Mouse (Mus musculus) spleen, postnatal 14 days (tissue): ENCODE measurements at regions not wholly inside any gene's neighbourhood (a gene's known extent, or its start where the extent isn't known, plus 50 kb on each side); places are given as distances from the start of the nearest gene placed in this dataset.

ENCODE experiments used
- DNase-seq, 2 experiments: peaks; one replicate each; pipeline ENCODE4 v3.0.0; 2021 to 2022; ENCODE audit warnings: low spot score in 2 of 2

DNA sequence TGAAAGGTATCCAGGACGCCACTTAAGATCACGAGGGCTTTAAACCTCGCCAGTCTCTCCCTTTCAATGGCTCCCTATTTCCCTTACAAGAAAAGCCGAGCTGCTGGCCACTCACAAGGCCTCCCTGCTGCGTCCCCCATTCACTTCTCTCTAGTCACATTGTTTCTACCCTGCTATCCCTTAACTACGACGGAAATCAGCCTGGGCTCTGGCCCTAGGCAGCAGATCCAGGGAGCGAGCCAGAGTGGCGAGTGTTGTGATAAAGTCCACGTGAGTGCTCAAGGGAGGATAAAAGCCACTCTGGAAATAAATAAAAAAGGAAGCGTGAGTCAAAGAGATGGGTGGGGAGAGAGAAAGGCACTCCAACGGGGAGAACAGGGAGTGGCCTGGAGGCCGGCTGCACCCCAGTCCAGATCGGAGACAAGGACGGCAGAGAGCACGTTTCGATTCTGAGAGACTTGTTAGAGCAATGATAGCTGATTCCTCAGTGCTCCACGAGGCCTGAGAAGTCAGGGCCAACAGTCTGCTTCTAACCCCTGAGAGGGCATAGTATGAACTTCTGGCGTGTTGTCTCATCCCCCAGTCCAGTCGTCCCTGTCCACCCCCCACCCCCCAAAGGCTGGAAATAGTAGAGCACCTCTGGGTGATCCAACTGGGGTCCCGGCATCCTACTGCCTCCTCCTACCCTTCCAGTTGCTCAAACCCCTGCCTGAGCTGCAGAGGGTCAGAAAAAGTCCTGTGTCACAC is 84.8 kb upstream of the Calm2 start:
- no peak for DNase-seq

- no peak for DNase-seq
Measured at GRCm38 (mm10) chr17:87532158-87532545, 85.4 kb upstream of the Calm2 start.

DNA sequence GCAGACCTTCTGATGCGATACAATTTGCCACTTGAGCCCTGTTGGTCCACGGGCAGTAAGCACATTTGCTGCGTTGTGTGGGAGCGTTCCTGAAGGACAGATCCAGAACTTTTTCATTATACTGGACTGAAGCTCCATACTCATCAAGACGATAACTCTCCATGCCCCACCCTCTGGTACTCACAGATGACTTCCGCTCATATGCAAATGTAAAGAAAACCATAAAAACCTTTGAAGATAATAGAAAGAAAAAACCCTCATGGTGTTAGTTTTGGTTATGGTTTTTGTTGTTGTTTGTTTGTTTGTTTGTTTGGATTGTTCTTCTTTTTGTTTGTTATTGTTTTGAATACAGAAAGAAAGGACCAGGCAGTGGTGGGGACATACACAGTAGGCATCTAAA is 86.0 kb upstream of the Calm2 start:
- no peak for DNase-seq

- DNase-seq = no peak
Measured at GRCm38 (mm10) chr17:87549568-87549967, 86.2 kb upstream of the Epcam start.

DNA sequence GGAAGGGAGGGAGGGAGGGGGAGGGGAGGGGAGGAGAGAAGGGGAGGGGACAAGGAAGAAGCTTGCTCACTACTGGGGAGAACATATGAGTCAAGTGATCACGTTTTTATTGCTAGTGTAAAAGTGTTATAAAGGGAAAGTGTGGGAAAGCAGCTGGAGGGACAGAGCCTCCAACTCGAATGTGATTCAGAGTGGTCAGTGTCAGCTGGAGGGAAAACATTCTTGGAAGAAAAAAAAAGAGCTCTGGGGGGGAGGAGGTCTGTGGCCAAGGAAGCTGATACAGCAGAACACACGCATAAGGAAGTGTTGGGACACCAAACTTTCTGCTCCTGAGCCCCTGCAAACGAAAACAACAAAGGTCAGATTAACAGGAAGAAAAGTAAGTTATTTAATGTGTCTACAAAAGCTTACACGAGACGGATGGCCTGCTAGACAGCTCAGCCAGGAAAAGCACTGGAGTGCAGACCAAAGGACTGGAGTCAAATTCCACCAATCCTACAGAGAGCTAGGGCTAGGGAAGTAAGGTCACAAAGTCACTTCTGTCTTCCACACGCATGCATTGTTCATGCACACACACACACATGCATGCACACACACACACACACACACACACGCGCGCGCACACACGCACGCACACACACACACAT is 85.1 kb upstream of the Epcam start:
- no peak for DNase-seq

DNA sequence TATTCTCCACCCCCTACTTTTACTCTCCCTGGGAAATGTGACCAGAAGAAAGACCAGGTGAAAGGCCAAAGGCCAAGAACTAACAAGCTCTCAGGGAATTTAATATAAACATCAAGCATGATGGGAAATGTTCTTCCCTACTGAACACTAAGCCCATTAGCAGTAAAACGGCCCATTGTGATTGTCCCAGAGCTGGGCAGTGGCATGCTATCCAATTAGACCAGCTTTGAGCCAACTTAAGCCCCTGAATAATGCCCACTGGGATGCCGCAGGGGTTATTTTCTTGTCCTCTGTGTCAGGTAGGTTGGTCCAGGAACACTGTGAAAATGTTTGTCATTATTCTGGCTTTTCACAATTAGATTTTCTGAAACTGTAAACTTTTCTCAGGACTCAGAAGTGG is 81.2 kb upstream of the Epcam start:
- no peak for DNase-seq

DNA sequence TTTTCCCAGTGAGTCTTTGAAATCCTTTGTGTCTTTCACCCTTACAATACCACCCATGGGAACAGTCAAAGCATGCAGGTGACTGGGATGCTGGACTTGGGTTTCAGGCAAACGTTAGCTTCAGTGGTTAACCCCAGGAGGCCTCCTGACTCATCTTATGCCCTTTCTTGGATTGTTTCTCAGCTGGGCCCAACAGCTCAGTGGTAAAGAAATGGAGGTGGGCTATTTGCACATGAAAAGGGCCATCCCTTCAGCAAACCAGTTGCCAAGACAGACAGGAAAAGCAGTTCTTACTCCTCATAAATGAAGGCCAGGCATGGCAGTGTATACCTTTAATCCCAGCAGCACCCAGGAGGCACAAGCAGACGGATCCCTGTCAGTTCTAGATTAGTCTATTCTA is 77.4 kb upstream of the Epcam start:
- no peak for DNase-seq

DNA sequence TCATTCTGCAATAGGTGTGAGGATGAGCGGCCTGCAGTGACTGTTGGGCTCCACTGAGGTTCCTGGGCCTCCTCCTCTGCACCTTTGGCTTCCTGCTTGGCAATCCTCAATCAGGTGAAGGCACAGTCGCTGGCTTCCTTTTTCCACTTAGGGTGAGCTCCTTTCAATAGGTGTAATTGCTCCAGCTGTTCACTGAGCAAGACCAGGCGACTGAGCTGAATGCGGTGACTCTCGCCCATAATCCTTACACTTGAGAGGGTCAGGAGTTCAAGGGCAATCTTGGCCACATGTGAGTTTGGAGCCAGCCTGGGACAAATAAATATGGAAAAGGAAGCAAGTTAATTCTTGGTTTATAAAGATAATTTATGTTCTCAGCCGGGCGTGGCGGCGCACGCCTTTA is 76.1 kb upstream of the Epcam start:
- DNase-seq = no peak

GRCm38 (mm10) chr17:87560923-87561322 is 74.9 kb upstream of the Epcam start:
- no peak for DNase-seq

DNA sequence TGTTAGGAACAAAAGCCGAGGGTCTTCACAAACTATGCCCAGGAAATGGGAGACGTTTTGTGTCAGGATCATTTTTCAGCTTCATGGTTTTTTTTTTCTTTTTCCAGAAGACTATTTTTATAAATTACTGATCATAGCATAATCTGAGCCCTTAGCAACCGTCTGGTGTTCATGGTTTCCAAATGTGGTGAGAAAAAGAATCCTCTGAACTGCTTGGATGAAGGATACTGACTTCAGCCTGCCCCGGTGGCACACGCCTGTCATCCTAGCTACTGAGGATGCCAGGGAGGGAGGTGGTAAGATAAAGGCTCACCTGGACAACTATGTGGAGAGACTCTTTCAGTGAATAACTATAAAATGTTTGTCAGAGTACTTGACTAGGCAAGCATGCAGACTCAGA is 72.4 kb upstream of the Epcam start:
- DNase-seq = no peak

DNA sequence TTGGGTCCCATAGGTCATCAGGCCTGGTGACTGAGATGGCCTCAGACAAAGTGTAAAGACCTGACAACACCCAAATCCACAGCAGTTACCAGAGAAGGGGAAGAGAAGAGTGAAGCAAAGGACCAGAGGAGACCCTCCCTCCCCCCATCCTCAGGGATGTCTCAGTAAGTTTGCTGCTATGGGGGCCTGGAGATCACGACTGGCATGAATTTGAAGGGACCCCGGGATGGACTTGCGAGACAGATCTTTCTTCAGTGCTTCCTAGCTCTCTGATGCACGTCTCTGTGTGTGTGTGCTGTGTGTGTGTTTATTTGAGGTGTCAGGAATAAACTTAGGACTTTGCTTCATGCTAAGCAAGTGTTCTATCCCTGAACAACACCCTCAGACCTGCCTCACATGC is 70.1 kb upstream of the Epcam start:
- DNase-seq = no peak

GRCm38 (mm10) chr17:87566296-87566695 is 69.5 kb upstream of the Epcam start:
- no peak for DNase-seq

DNA sequence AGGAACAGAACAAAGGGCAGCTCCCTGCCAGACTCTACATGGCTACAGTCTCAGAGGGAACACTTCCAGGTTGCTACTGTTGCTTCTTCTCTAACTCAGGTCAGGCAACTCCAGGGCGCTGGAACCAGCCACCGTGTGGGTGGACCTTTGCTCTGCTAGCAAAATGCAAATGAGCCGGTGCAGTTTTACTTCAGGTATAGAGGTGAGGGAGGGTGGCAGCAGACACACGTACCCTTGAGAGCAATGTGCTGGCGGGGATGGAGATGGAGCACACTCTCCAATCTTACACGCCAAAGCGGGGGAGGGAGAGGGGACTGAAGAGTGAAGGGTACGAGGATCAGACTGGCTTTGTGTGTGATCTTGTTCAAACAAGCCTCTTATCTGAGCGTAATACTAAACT is 68.8 kb upstream of the Epcam start:
- DNase-seq = no peak

DNA sequence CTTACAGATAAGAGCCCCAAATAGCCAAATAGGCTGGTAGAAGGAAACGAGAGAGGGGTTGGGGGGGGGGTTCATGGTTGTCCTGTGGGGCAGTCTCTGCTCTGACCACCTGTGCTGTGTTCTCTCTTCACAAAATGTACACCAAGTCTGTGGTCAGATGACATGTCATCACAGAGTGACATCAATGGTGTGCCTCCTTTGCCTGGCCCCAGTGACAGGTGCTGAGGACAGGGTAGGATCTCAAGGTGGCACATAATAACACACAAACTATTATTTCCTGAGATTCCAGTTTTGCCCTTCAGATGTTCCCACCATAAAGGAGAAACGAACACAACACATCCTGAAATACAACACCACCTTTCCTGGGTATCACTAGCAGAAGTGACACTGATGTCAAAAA is 68.3 kb upstream of the Epcam start:
- DNase-seq = no peak

- no peak for DNase-seq
Measured at GRCm38 (mm10) chr17:87569981-87570380, 65.8 kb upstream of the Epcam start.

DNA sequence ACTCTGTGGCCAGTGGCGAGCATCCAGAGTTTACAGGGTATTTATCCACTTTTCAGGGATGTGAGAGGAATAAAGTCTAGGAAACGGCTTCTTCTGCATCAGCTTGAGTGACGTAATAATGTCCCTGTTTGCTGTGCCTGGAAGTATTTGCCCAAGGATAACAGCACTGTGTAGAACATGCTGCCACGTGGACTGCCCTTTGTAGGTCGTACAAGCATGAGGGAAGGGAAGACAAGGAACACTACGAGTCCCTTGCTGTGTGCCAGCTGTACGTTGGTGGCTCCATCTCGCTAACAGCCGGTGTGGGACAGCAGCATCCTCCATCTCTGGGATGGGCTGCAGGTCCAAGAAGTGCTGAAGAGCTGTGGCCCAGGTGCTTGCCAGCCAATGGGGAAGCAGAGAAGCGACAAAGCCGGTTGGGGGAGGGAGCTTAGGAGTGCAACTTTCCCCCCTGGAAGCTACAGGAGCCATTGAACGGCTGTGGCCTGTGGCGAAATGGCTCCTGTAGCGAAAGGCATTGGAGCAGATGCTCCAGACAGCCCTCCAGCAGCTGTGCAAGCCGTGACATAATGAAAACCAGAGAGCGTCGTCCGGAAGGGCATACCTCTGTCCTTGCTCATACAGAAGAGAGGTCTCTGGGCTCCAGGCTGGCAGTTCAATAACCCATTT is 65.0 kb upstream of the Epcam start:
- no peak for DNase-seq

GRCm38 (mm10) chr17:87571345-87571932 is 64.3 kb upstream of the Epcam start:
- peak; percentile 72 to 83 for DNase-seq

GRCm38 (mm10) chr17:87583575-87583974 is 52.2 kb upstream of the Epcam start:
- no peak for DNase-seq

- no peak for DNase-seq
Measured at GRCm38 (mm10) chr17:87585355-87585754, 50.4 kb upstream of the Epcam start.
